Mouse (Mus musculus): ENCODE results near the gene Coa4.
"Not testable (repeated sequence)": the region's sequence is repeated elsewhere in the genome, so short reads cannot be mapped to it uniquely, and the experiment has no call there.

Gene Coa4

DNA sequence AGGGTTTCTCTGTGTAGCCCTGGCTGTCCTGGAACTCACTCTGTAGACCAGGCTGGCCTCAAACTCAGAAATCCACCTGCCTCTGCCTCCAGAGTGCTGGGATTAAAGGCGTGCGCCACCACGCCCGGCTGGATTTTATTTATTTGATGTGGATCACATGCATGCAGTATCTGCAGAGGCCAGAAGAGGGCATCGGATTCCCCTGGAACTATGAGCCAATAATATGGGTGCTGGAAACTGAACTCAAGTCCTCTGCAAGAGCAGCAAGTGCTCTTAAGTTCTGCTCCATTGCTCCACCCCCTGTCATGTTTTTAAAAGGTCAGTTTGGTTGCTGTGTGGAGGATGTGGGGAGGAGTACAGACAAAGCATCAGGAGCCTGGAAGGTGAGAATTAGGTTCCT is 30.4 kb downstream of the Coa4 start:
- not testable (repeated sequence) for DNase-seq

DNA sequence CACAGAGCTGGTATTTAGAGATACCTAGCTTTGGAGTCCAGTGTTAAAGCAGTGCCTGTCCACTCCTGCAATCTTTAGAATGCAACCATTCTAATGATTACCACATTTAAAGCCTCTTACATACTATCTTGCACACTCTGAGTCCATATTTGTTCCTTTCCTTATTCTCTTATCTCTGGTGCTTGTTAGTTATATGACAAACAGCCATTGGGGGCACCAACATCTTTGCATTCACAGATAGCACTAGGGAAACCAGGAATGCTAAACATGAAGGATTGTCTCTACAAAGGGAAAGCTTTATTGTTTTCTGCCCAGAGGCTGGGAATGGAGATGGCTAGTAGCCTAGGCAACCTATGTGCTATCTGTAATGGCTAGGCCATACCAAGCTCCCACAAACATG is 33.0 kb downstream of the Coa4 start:
- DNase-seq, result no peak

DNA sequence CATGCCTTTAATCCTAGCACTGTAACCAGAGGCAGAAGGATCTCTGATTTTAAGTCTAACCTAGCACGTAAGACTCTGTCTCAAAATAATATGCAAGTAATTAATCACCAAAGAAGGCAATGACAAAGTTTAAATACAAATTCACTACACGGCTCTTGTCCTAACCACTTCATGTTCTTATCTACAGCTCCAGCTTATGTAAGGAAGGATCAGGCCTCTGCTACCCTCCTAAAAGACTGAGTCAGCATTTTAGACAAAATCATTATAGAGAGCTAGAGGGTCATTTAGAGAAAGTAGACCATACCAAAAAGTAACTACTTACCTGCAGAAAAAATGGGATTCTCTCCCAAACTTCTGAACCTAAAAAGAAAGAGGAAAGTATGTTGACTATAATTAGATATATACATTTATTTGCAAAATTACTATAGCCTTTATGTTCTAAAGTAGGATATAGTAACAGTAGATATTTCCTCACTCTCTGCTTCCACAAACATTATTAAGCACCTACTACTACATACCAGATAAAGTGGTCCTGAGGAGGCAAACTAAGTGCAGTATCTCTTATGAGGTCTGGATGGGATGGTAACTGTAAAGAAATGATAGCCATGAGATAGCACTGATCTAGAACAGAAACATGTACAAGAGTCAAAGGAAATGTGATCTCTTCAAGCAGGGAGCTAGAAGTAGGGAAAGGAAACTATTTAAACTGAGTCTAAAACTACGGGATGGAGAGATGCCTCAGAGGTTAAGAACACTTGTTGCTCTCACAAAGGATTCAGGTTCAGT is 34.3 kb downstream of the Coa4 start:
- no peak for DNase-seq

DNA sequence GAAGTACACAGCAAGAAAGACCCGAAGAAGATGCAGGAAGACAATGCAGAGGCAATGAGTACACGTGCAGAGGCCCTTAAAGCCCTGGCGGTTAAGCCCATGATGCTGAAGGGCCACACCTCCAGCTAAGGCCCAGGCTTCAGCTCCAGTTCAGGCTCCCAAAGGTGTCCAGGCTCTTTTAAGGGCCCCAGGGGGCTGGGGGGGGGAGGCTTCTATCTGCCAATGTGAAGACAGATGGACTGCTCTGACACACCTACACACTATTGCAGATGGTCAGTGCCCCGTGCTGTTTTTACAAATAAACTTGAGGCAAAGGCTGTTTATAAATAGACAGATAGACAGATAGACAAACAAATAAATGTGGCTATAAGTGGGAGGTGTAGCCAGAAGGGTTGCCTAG is 35.2 kb downstream of the Coa4 start:
- no peak for DNase-seq

DNA sequence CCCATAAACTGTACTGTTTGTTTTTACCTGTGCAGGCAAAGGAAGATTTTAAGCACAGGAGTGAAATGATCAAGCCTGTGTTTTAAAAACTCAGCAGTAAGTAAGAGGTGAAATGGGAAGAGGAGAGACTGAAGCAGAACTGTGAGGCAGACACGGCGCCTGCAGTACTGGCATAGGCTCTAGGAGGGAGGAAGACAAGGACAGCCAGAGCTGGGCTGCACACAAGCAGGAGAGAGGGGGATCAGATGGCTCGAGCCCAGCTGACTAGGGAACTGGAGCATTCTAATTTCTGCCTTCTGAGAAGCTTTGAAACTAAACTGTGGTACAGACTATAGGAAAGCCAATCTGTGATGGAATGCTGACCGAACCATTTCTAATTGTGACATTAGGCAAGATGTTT is 35.8 kb downstream of the Coa4 start:
- DNase-seq, result peak; percentile 22

DNA sequence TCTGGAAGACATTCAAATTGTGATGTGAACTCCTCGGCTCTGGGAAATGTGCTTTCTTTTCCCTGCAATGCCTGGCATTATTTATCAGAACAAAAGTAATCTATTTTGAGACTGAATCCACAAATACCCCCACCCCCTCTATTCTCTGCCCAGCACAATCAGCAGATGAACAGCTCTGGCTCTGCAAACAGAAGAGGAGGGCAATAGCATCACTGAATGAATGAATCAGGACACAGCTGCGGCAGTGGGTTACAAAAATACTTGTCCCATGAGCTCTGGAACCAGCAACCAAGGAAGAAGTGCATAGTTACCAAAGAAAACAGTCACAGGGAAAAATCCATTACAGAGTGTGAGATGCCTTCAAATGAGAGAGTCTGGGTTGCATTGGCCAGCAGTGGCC is 41.9 kb downstream of the Coa4 start:
- DNase-seq, result peak; percentile 60

DNA sequence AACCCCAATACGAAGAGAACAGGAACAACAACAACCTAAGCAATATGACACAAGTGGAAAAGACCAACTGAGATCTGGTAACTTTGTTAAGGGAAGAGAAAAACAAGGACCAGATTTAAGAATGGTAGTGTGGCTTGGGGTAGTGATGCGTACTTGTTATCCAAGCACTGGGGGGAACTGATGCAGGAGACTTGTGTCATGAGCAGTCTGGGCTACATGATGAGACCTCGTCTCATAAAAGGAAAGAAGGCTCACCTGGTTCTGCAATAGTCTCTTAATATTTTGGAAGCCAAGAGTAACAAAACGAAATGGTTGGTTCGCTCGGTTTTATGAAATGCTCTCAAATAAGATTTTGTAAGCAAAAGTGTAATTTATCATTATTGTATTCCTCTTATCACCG is 45.4 kb downstream of the Coa4 start:
- no peak for DNase-seq

DNA sequence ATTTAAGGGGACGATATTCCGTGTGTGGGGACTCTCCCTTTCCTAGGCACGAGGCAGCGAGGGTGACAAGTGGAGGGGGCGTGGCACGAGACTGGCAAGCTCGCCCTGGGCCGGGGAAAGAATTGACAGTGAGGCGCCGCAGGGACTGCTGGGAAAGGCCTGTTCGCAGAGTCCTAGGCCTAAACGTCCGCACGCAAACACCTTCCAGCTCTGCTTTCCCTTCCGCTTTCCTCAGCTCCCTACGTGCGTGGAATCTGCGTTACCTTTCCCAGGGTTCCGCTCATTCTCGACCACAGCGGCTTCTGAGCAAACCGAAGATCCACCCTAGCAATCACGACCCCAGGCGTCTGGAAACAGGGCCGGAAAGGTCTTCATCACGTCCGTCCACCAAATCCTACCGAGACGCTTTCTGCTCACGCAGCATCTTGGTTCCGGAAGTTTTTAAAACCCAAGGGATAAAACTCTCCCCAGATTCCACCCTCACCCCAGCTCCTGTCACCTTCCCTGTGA is 45.9 kb downstream of the Coa4 start:
- DNase-seq, result peak; percentile 90

DNA sequence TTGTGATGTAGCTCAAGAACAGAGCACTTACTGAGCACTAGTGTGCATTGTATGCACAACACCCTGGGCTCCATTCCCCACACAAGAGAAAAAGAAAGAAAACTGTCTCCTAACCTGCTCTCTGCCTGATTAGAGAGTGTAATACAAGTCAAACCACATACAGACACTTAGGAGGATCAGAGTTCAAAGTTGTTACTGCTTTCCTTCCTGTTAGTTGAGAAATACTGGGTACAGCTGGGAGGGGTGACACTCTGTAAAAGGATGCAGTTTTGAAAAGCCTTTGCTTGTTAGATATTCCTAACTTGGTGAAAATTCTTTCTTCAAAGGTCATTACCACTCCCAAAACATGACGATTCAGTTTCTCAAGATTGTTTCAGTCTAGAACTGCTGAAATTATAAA is 52.9 kb downstream of the Coa4 start:
- no peak for DNase-seq
